Mouse (Mus musculus): ENCODE results near the gene Agt. TPM values are rescaled to one million over a fixed set of nuclear protein-coding genes. Genes with fewer than 3 reads are reported as not detected.
A peak's percentile ranks its signal among the peaks of the same experiment; 100 is the strongest.

Agt gene
- total RNA-seq, 2 experiments from 2014 or later: 13.2 to 14.8 TPM

GRCm38 (mm10) chr8:124507572-124508320 lies 61.8 kb downstream of the Agt start:
- peak; percentile 77 to 79 for DNase-seq (ENCODE audit: low spot score in 2 of 2)

Other genes starting within 250 kb of the Agt start
- 100 to 1,000 TPM; 208 to 219 TPM for gene Pgbd5, start 130.0 kb downstream of the Agt start, total RNA-seq (2021)
- gene Cog2, start 48.9 kb downstream of the Agt start, total RNA-seq (2021): 10 to 100 TPM; 35.4 to 37.7 TPM
- gene Capn9, start 6.4 kb upstream of the Agt start, total RNA-seq (2021): not detected
- gene 2310022B05Rik, start 93.7 kb upstream of the Agt start, total RNA-seq (2021): 10 to 100 TPM; 56.4 to 66.5 TPM
- 10 to 100 TPM; 36.7 to 38.6 TPM for gene Ttc13, start 152.3 kb upstream of the Agt start, total RNA-seq (2021)
- gene Arv1, start 152.4 kb upstream of the Agt start, total RNA-seq (2021): 10 to 100 TPM; 10.3 to 12.8 TPM
- gene Fam89a, start 182.1 kb upstream of the Agt start, total RNA-seq (2021): under 1 TPM; 0.49 to 0.53 TPM
- gene Trim67, start 223.4 kb upstream of the Agt start, total RNA-seq (2021): 1 to 10 TPM; 1.5 to 2.2 TPM

All from left cerebral cortex, adult 18-20 months (tissue).